Mouse (Mus musculus): ENCODE measurements around the gene Btn2a2. TPM values are rescaled to one million over a fixed set of nuclear protein-coding genes. Genes with fewer than 3 reads are reported as not detected.

The Btn2a2 gene
- total RNA-seq, 2 experiments from 2014 or later = 1.1 to 1.3 TPM

- intact Hi-C loops (cut with DNase I) = no loop called here
- no peak for DNase-seq (ENCODE audit: low spot score in 2 of 2)
Observed at GRCm38 (mm10) chr13:23462669-23463068, 26.0 kb downstream of the Btn2a2 start.

GRCm38 (mm10) chr13:23462063-23462462 lies 26.6 kb downstream of the Btn2a2 start:
- no peak for DNase-seq (ENCODE audit: low spot score in 2 of 2)
- intact Hi-C loops (cut with DNase I) = no loop called here

- intact Hi-C loops (cut with DNase I) = no loop called here
- DNase-seq (ENCODE audit: low spot score in 2 of 2) = no peak
Observed at GRCm38 (mm10) chr13:23459264-23459846, 29.3 kb downstream of the Btn2a2 start.

GRCm38 (mm10) chr13:23453926-23454325 lies 34.7 kb downstream of the Btn2a2 start:
- intact Hi-C loops (cut with DNase I) = no loop called here

GRCm38 (mm10) chr13:23453362-23453862 lies 35.2 kb downstream of the Btn2a2 start:
- intact Hi-C loops (cut with DNase I) = no loop called here
- peak; percentile 82 to 90 for DNase-seq (ENCODE audit: low spot score in 2 of 2)

More at GRCm38 (mm10) chr13:23453926-23454325, 34.7 kb downstream of the Btn2a2 start:
- DNase-seq (ENCODE audit: low spot score in 2 of 2) = no peak

- intact Hi-C loops (cut with DNase I) = no loop called here
Observed at GRCm38 (mm10) chr13:23450398-23450797, 38.3 kb downstream of the Btn2a2 start.

GRCm38 (mm10) chr13:23449235-23450095 lies 39.2 kb downstream of the Btn2a2 start:
- intact Hi-C loops (cut with DNase I) = loop anchor here (5.0 kb wide), 3 partner anchors 1422 to 1737 kb away; no protein-coding TSS in a partner anchor
- peak; percentile 72 to 78 for DNase-seq (ENCODE audit: low spot score in 2 of 2)

More at GRCm38 (mm10) chr13:23450398-23450797, 38.3 kb downstream of the Btn2a2 start:
- DNase-seq (ENCODE audit: low spot score in 2 of 2) = peak; percentile 93 to 96

- intact Hi-C loops (cut with DNase I) = loop anchor here (5.0 kb wide), 3 partner anchors 1421 to 1736 kb away; no protein-coding TSS in a partner anchor
- no peak for DNase-seq (ENCODE audit: low spot score in 2 of 2)
Observed at GRCm38 (mm10) chr13:23448758-23449157, 39.9 kb downstream of the Btn2a2 start.

GRCm38 (mm10) chr13:23446498-23446952 lies 42.1 kb downstream of the Btn2a2 start:
- peak; percentile 89 to 94 for DNase-seq (ENCODE audit: low spot score in 2 of 2)
- intact Hi-C loops (cut with DNase I) = loop anchor here (2.0 to 5.0 kb wide), 4 partner anchors 16 to 1734 kb away; no protein-coding TSS in a partner anchor

- intact Hi-C loops (cut with DNase I) = loop anchor here (2.0 to 5.0 kb wide), 4 partner anchors 15 to 1733 kb away; no protein-coding TSS in a partner anchor
- peak; percentile 92 to 95 for DNase-seq (ENCODE audit: low spot score in 2 of 2)
Observed at GRCm38 (mm10) chr13:23445561-23446320, 42.9 kb downstream of the Btn2a2 start.

GRCm38 (mm10) chr13:23445156-23445555 lies 43.5 kb downstream of the Btn2a2 start:
- intact Hi-C loops (cut with DNase I) = loop anchor here (5.0 kb wide), 3 partner anchors 1418 to 1733 kb away; no protein-coding TSS in a partner anchor
- no peak for DNase-seq (ENCODE audit: low spot score in 2 of 2)

GRCm38 (mm10) chr13:23444451-23444850 lies 44.2 kb downstream of the Btn2a2 start:
- DNase-seq (ENCODE audit: low spot score in 2 of 2) = no peak
- intact Hi-C loops (cut with DNase I) = no loop called here

GRCm38 (mm10) chr13:23439901-23440300 lies 48.8 kb downstream of the Btn2a2 start:
- intact Hi-C loops (cut with DNase I) = loop anchor here (10.0 kb wide), 1 partner anchor 325 kb away; the partner anchor contains the start of genes Hist1h1a, Hist1h3a, Hist1h4a and Trim38
- DNase-seq (ENCODE audit: low spot score in 2 of 2) = no peak

GRCm38 (mm10) chr13:23438521-23438920 lies 50.1 kb downstream of the Btn2a2 start:
- intact Hi-C loops (cut with DNase I) = loop anchor here (10.0 kb wide), 1 partner anchor 326 kb away; the partner anchor contains the start of genes Hist1h1a, Hist1h3a, Hist1h4a and Trim38
- DNase-seq (ENCODE audit: low spot score in 2 of 2) = peak in 1 of 2 experiments; percentile 63

GRCm38 (mm10) chr13:23437908-23438307 lies 50.7 kb downstream of the Btn2a2 start:
- intact Hi-C loops (cut with DNase I) = loop anchor here (1.0 to 10.0 kb wide), 2 partner anchors 79 to 327 kb away; partner anchors contain the start of genes Hist1h1a, Hist1h3a, Hist1h4a and Trim38
- peak; percentile 94 to 96 for DNase-seq (ENCODE audit: low spot score in 2 of 2)

- peak; percentile 56 to 59 for DNase-seq (ENCODE audit: low spot score in 2 of 2)
- intact Hi-C loops (cut with DNase I) = loop anchor here (1.0 to 10.0 kb wide), 2 partner anchors 80 to 328 kb away; partner anchors contain the start of genes Hist1h1a, Hist1h3a, Hist1h4a and Trim38
Observed at GRCm38 (mm10) chr13:23436861-23437822, 51.5 kb downstream of the Btn2a2 start.

- peak; percentile 50 to 70 for DNase-seq (ENCODE audit: low spot score in 2 of 2)
- intact Hi-C loops (cut with DNase I) = loop anchor here (10.0 kb wide), 1 partner anchor 329 kb away; the partner anchor contains the start of genes Hist1h1a, Hist1h3a, Hist1h4a and Trim38
Observed at GRCm38 (mm10) chr13:23436231-23436661, 52.4 kb downstream of the Btn2a2 start.
